Mouse (Mus musculus): ENCODE results near the gene Pip5kl1. TPM values are rescaled to one million over a fixed set of nuclear protein-coding genes. Genes with fewer than 3 reads are reported as not detected.
A peak's percentile ranks its signal among the peaks of the same experiment; 100 is the strongest.

The Pip5kl1 gene
- polyA plus RNA-seq, 2 experiments: 0.43 to 1.9 TPM

DNA sequence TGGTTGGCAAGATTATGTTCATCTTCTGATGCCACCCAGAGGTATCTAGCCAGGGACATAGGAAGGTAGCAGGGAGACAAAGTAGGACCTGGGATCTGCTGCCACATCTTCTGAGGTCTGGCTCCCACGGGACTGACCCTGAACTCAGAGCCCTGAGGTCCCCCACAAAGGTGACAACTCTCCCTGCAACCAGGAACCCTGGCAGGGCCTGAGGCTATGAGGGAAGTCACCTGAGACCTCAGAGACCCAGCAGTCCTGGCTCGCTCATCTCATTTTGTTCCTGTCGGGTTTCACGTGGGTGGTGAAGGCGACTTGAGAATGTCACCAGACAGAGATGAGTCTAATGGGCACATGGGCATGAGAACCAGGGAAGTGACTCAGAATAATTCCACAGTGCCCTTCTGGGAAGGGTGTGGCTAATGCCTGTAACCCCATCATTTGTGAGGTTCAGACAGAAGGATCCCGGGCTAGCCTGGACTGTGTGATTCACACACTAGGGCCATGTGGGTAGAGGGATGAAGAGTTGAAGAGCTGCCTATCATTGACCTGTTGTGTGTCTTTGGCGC lies 10.6 kb downstream of the Pip5kl1 start:
- no peaks in the 10 kb centered on the region for H3K9me3 ChIP-seq (ENCODE audit: control insufficient read depth, low read length)
- no peaks in the 10 kb centered on the region for H3K27me3 ChIP-seq (ENCODE audit: control insufficient read depth, insufficient read depth, low read length)
- peaks cover 23% of the 10 kb centered on the region for H3K4me1 ChIP-seq (ENCODE audit: control insufficient read depth, insufficient read depth, low read length)
- H3K4me2 ChIP-seq (replicated peaks; ENCODE audit: low read depth, low read length, severe bottlenecking): no peak overlapping the region
- no peak overlapping the region for H3K9ac ChIP-seq (ENCODE audit: low read depth, low read length, severe bottlenecking)
- no peak for ATAC-seq (ENCODE audit: low FRiP score, low read depth)
- 82% methylated on average over 7 of the region's 7 CpGs for WGBS
- no peak for DNase-seq (ENCODE audit: low spot score)
- no peak overlapping the region for H3K4me3 ChIP-seq (replicated peaks; ENCODE audit: low read length)
- no peak for TF ChIP-seq POLR2A (IDR thresholded peaks at IDR 0.05; ENCODE audit: borderline replicate concordance, extremely low read depth, insufficient read depth, insufficient read length)
- H3K27ac ChIP-seq (replicated peaks; ENCODE audit: low read depth, low read length): no peak overlapping the region
- peaks cover 2% of the 10 kb centered on the region; the same call in 1 of the 2 replicates for H3K36me3 ChIP-seq (ENCODE audit: control insufficient read depth, insufficient read depth, low read length)

DNA sequence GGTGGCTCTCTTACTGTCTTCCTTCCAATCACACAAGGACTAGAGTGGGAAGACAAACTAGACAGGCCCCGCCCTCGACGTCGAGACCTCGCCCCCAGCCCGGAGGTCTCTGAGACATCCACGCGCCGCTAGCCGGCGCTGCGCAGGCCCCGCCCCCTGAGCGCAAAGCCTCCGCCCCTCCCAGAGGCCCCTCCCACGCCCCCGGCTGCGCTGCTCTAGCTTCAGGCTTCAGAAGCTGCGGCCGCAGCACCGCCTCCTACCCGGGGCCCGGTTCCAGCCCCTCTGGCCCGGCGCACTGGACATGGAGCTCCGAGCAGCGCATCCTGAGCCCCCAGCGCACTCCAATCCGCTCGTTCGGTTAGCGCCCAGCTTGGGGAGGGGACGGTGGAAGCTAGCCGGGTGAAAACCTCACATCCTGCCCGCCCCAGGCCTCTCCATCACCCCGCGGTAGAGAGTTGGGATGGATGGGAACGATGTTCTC lies 12.3 kb downstream of the Pip5kl1 start, which contains the start of gene St6galnac4:
TSS of gene St6galnac4 (plus strand) at position 225 of the 481 bp plus-strand sequence.
- peak; percentile 91 for ATAC-seq (ENCODE audit: low FRiP score, low read depth)
- TF ChIP-seq POLR2A (IDR thresholded peaks at IDR 0.05; ENCODE audit: borderline replicate concordance, extremely low read depth, insufficient read depth, insufficient read length): 0 out of 2 replicates have a peak, but pooled peaks have one; percentile 74
- H3K36me3 ChIP-seq (ENCODE audit: control insufficient read depth, insufficient read depth, low read length): peaks cover 5% of the 10 kb centered on the region; the same call in 1 of the 2 replicates
- peak within 1 kb of the TSS; percentile 58 for H3K4me2 ChIP-seq (replicated peaks; ENCODE audit: low read depth, low read length, severe bottlenecking)
- under 1% methylated on average over 28 of the region's 38 CpGs for WGBS
- H3K4me3 ChIP-seq (replicated peaks; ENCODE audit: low read length): peak within 1 kb of the TSS; percentile 52
- no peaks in the 10 kb centered on the region for H3K27me3 ChIP-seq (ENCODE audit: control insufficient read depth, insufficient read depth, low read length)
- H3K27ac ChIP-seq (replicated peaks; ENCODE audit: low read depth, low read length): 0 out of 2 replicates have a peak within 1 kb of the TSS, but pooled peaks have one; percentile 6
- peak; percentile 95 for DNase-seq (ENCODE audit: low spot score)
- H3K9ac ChIP-seq (ENCODE audit: low read depth, low read length, severe bottlenecking): peak within 1 kb of the TSS; percentile 63
- H3K9me3 ChIP-seq (ENCODE audit: control insufficient read depth, low read length): no peaks in the 10 kb centered on the region
- peaks cover 26% of the 10 kb centered on the region for H3K4me1 ChIP-seq (ENCODE audit: control insufficient read depth, insufficient read depth, low read length)

DNA sequence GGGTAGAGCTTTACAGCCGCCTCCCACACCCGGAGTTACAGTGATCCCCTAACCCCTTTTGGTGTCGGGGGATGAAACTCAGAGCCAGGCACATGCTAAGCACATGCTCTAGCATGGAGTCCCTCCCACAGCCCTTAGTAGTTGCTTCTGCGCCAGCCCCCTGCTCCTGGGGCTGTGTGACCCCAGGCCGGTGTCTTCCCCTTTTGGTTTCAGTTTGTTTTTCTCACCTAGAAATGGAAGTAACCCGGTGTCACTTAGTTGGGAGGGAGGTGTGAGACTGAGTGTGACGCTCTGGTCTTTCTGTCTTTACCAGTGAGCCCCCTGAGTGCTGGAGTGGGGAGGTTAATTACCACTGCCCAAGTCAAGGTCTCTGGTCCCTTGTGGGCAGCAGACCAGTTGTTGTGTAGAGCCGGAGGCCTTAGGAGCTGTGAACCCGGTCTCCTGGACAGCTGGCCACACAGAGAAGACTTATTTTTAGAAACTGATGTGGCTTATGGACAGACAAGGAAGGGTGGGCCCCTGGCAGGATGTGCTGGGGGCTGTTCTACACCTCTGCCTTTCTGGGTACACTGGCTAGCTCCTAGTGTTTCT lies 13.2 kb downstream of the Pip5kl1 start:
- peak overlapping the region; percentile 58 for H3K4me2 ChIP-seq (replicated peaks; ENCODE audit: low read depth, low read length, severe bottlenecking)
- TF ChIP-seq POLR2A (IDR thresholded peaks at IDR 0.05; ENCODE audit: borderline replicate concordance, extremely low read depth, insufficient read depth, insufficient read length): no peak
- H3K9me3 ChIP-seq (ENCODE audit: control insufficient read depth, low read length): no peaks in the 10 kb centered on the region
- DNase-seq (ENCODE audit: low spot score): no peak
- peak overlapping the region; percentile 63 for H3K9ac ChIP-seq (ENCODE audit: low read depth, low read length, severe bottlenecking)
- peaks cover 25% of the 10 kb centered on the region for H3K4me1 ChIP-seq (ENCODE audit: control insufficient read depth, insufficient read depth, low read length)
- peaks cover 9% of the 10 kb centered on the region; the same call in 1 of the 2 replicates for H3K36me3 ChIP-seq (ENCODE audit: control insufficient read depth, insufficient read depth, low read length)
- H3K27ac ChIP-seq (replicated peaks; ENCODE audit: low read depth, low read length): 0 out of 2 replicates have a peak overlapping the region, but pooled peaks have one; percentile 6
- no peak for ATAC-seq (ENCODE audit: low FRiP score, low read depth)
- no peaks in the 10 kb centered on the region for H3K27me3 ChIP-seq (ENCODE audit: control insufficient read depth, insufficient read depth, low read length)
- peak overlapping the region; percentile 52 for H3K4me3 ChIP-seq (replicated peaks; ENCODE audit: low read length)
- WGBS: 11% methylated on average over 9 of the region's 9 CpGs

DNA sequence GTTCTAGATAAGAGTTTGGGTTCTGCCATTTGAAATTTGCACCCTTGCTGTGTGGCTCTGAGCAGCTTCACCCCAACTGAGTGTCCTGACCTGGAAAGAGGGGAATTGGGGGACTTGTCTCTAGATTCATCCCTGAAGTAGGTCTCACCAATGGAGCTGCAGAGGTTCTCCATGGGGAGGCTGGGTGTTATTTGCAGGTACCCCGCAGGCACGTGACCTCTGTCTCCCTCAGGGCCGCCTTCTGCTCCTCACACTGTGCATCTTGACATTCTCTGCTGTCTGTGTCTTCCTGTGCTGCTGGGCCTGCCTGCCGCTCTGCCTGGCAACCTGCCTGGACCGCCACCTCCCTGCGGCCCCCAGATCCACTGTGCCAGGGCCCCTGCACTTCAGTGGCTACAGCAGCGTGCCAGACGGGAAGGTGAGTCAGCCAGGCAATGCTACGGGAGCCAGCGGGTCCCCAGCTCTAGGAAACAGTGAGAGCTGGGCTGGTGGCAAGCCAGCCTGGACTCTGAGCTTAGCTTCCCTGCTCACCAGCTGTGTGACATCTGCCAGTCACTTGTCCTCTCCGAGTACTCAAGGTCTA lies 14.7 kb downstream of the Pip5kl1 start:
- H3K4me2 ChIP-seq (replicated peaks; ENCODE audit: low read depth, low read length, severe bottlenecking): no peak overlapping the region
- no peaks in the 10 kb centered on the region for H3K9me3 ChIP-seq (ENCODE audit: control insufficient read depth, low read length)
- 65% methylated on average over 11 of the region's 11 CpGs for WGBS
- DNase-seq (ENCODE audit: low spot score): no peak
- H3K9ac ChIP-seq (ENCODE audit: low read depth, low read length, severe bottlenecking): no peak overlapping the region
- no peak for TF ChIP-seq POLR2A (IDR thresholded peaks at IDR 0.05; ENCODE audit: borderline replicate concordance, extremely low read depth, insufficient read depth, insufficient read length)
- peaks cover 15% of the 10 kb centered on the region for H3K36me3 ChIP-seq (ENCODE audit: control insufficient read depth, insufficient read depth, low read length)
- ATAC-seq (ENCODE audit: low FRiP score, low read depth): no peak
- no peaks in the 10 kb centered on the region for H3K27me3 ChIP-seq (ENCODE audit: control insufficient read depth, insufficient read depth, low read length)
- no peak overlapping the region for H3K27ac ChIP-seq (replicated peaks; ENCODE audit: low read depth, low read length)
- H3K4me3 ChIP-seq (replicated peaks; ENCODE audit: low read length): no peak overlapping the region
- peaks cover 20% of the 10 kb centered on the region for H3K4me1 ChIP-seq (ENCODE audit: control insufficient read depth, insufficient read depth, low read length)

DNA sequence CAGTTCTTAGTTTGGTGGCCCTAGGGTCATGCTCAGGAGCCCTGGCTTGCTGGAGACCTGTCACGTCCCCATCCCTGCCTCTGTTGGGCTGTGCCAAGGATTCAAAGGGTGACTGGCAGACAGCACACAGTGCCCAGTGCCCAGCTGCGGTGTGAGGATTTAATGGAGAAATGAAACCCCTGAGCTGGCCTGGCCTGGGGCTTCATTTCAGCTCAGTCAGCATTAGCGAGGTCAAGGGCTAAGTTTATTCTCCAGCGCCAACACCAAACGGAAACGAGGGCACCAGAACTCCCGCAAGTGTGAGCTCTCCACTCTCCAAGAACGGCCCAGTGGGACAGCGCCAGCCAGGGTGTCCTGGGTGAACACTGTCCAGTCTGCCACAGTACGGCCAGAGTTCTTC lies 15.6 kb downstream of the Pip5kl1 start:
- no peak for DNase-seq (ENCODE audit: low spot score)
- ATAC-seq (ENCODE audit: low FRiP score, low read depth): no peak
- Histone ChIP-seq H3K9me3 (ENCODE audit: control insufficient read depth, low read length) (no peaks in the 10 kb centered on the region), H3K27ac (replicated peaks; ENCODE audit: low read depth, low read length) (no peak overlapping the region; the same call in 1 of the 2 replicates), H3K4me3 (replicated peaks; ENCODE audit: low read length) (no peak overlapping the region), H3K4me2 (replicated peaks; ENCODE audit: low read depth, low read length, severe bottlenecking) (no peak overlapping the region), H3K27me3 (ENCODE audit: control insufficient read depth, insufficient read depth, low read length) (no peaks in the 10 kb centered on the region), H3K36me3 (ENCODE audit: control insufficient read depth, insufficient read depth, low read length) (peaks cover 24% of the 10 kb centered on the region), H3K4me1 (ENCODE audit: control insufficient read depth, insufficient read depth, low read length) (peaks cover 20% of the 10 kb centered on the region), H3K9ac (ENCODE audit: low read depth, low read length, severe bottlenecking) (no peak overlapping the region)
- TF ChIP-seq POLR2A (IDR thresholded peaks at IDR 0.05; ENCODE audit: borderline replicate concordance, extremely low read depth, insufficient read depth, insufficient read length): no peak
- WGBS: 76% methylated on average over 10 of the region's 10 CpGs
